Mouse (Mus musculus) fibroblast of lung, adult 2 months (primary cell): ENCODE measurements at regions not wholly inside any gene's neighbourhood (a gene's known extent, or its start where the extent isn't known, plus 50 kb on each side); places are given as distances from the start of the nearest gene placed in this dataset.
A peak's percentile ranks its signal among the peaks of the same experiment; 100 is the strongest.

ENCODE experiments used
- DNase-seq: peaks from one replicate; pipeline ENCODE4 v3.0.0-alpha.2; 2011; ENCODE audit warnings: low read depth

- no peak for DNase-seq
Observed at GRCm38 (mm10) chr6:135524886-135525285, 162.5 kb downstream of the Emp1 start.

GRCm38 (mm10) chr6:135525841-135526327 is 163.5 kb downstream of the Emp1 start:
- peak; percentile 9 for DNase-seq

- peak; percentile 6 for DNase-seq
Observed at GRCm38 (mm10) chr6:135526460-135527160, 164.3 kb downstream of the Emp1 start.

GRCm38 (mm10) chr6:135527879-135528278 is 165.5 kb downstream of the Emp1 start:
- no peak for DNase-seq

GRCm38 (mm10) chr6:135539791-135540646 is 177.7 kb downstream of the Emp1 start:
- no peak for DNase-seq

- DNase-seq: no peak
Observed at GRCm38 (mm10) chr6:135541566-135541965, 179.2 kb downstream of the Emp1 start.

- no peak for DNase-seq
Observed at GRCm38 (mm10) chr6:135542356-135542755, 180.0 kb downstream of the Emp1 start.

- DNase-seq: no peak
Observed at GRCm38 (mm10) chr6:135543390-135543789, 181.0 kb downstream of the Emp1 start.

- DNase-seq: no peak
Observed at GRCm38 (mm10) chr6:135543863-135544262, 181.5 kb downstream of the Emp1 start.

- no peak for DNase-seq
Observed at GRCm38 (mm10) chr6:135550368-135550950, 188.1 kb downstream of the Emp1 start.

- DNase-seq: no peak
Observed at GRCm38 (mm10) chr6:135552396-135552795, 190.1 kb downstream of the Emp1 start.

GRCm38 (mm10) chr6:135559501-135559907 is 197.2 kb downstream of the Emp1 start:
- DNase-seq: peak; percentile 31

GRCm38 (mm10) chr6:135562267-135562666 is 199.9 kb downstream of the Emp1 start:
- no peak for DNase-seq

GRCm38 (mm10) chr6:135563766-135564165 is 201.4 kb downstream of the Emp1 start:
- DNase-seq: no peak

- no peak for DNase-seq
Observed at GRCm38 (mm10) chr6:135569086-135569485, 206.7 kb downstream of the Emp1 start.

GRCm38 (mm10) chr6:135575294-135575693 is 212.9 kb downstream of the Emp1 start:
- no peak for DNase-seq

GRCm38 (mm10) chr6:135578728-135579127 is 216.4 kb downstream of the Emp1 start:
- DNase-seq: no peak

- DNase-seq: no peak
Observed at GRCm38 (mm10) chr6:135582567-135582966, 220.2 kb downstream of the Emp1 start.

- no peak for DNase-seq
Observed at GRCm38 (mm10) chr6:135584782-135585181, 222.4 kb downstream of the Emp1 start.

- no peak for DNase-seq
Observed at GRCm38 (mm10) chr6:135590084-135590483, 227.7 kb downstream of the Emp1 start.

- no peak for DNase-seq
Observed at GRCm38 (mm10) chr6:135591085-135591484, 228.7 kb downstream of the Emp1 start.

- no peak for DNase-seq
Observed at GRCm38 (mm10) chr6:135596358-135596757, 234.0 kb downstream of the Emp1 start.
